Mouse (Mus musculus) embryo, embryonic 11 days (tissue): ENCODE results near the gene Tec.

ENCODE experiments used
- DNase-seq: peaks from one replicate; pipeline ENCODE4 v3.0.0-alpha.2; 2015

The Tec gene

GRCm38 (mm10) chr5:72868091-72868875 lies at the start of gene Tec:
TSS of gene Tec (minus strand) at chr5:72868483.
- DNase-seq = peak; percentile 93

- no peak for DNase-seq
Observed at GRCm38 (mm10) chr5:72916851-72917250, 48.6 kb upstream of the Tec start.

GRCm38 (mm10) chr5:72916048-72916447 lies 47.8 kb upstream of the Tec start:
- DNase-seq = peak; percentile 28

GRCm38 (mm10) chr5:72914633-72915561 lies 46.6 kb upstream of the Tec start:
- peak; percentile 67 for DNase-seq

- peak; percentile 98 for DNase-seq
Observed at GRCm38 (mm10) chr5:72913648-72914557, 45.6 kb upstream of the Tec start, which contains the start of gene Slain2. TSS of gene Slain2 (plus strand) at chr5:72914304.

GRCm38 (mm10) chr5:72911284-72911683 lies 43.0 kb upstream of the Tec start:
- no peak for DNase-seq

- DNase-seq = no peak
Observed at GRCm38 (mm10) chr5:72910373-72910772, 42.1 kb upstream of the Tec start.

- no peak for DNase-seq
Observed at GRCm38 (mm10) chr5:72909363-72909762, 41.1 kb upstream of the Tec start.

- DNase-seq = no peak
Observed at GRCm38 (mm10) chr5:72908324-72908936, 40.1 kb upstream of the Tec start.

- no peak for DNase-seq
Observed at GRCm38 (mm10) chr5:72907402-72907801, 39.1 kb upstream of the Tec start.

GRCm38 (mm10) chr5:72904903-72905790 lies 36.9 kb upstream of the Tec start:
- peak; percentile 13 for DNase-seq

- DNase-seq = no peak
Observed at GRCm38 (mm10) chr5:72902876-72903516, 34.7 kb upstream of the Tec start.

- no peak for DNase-seq
Observed at GRCm38 (mm10) chr5:72902312-72902711, 34.0 kb upstream of the Tec start.

- DNase-seq = no peak
Observed at GRCm38 (mm10) chr5:72901866-72902265, 33.6 kb upstream of the Tec start.

GRCm38 (mm10) chr5:72899255-72899654 lies 31.0 kb upstream of the Tec start:
- DNase-seq = no peak

GRCm38 (mm10) chr5:72897998-72898397 lies 29.7 kb upstream of the Tec start:
- DNase-seq = no peak

GRCm38 (mm10) chr5:72896478-72897279 lies 28.4 kb upstream of the Tec start:
- no peak for DNase-seq

GRCm38 (mm10) chr5:72895261-72895660 lies 27.0 kb upstream of the Tec start:
- DNase-seq = no peak

- DNase-seq = no peak
Observed at GRCm38 (mm10) chr5:72893987-72894386, 25.7 kb upstream of the Tec start.

- peak; percentile 79 for DNase-seq
Observed at GRCm38 (mm10) chr5:72891534-72891933, 23.3 kb upstream of the Tec start.
